Mouse (Mus musculus) splenic B cell, adult 2 months (primary cell): ENCODE measurements around the gene Sh3pxd2a.

ENCODE experiments used
- DNase-seq: peaks from one replicate; pipeline ENCODE4 v3.0.0-alpha.2; 2011; ENCODE audit warnings: low read depth, low spot score
- H3K27me3 ChIP-seq: 2 replicates; pipeline ENCODE4 v1.6.1; 2012; ENCODE audit warnings: mild to moderate bottlenecking, low read length, moderate library complexity, mixed read lengths; ENCODE audit not compliant: control insufficient read depth, poor library complexity, insufficient read depth, severe bottlenecking
- H3K36me3 ChIP-seq: 2 replicates; pipeline ENCODE4 v1.6.1; 2012; ENCODE audit warnings: mild to moderate bottlenecking, low read length, moderate library complexity, mixed read lengths; ENCODE audit not compliant: control insufficient read depth, poor library complexity, insufficient read depth, severe bottlenecking

Gene Sh3pxd2a

DNA sequence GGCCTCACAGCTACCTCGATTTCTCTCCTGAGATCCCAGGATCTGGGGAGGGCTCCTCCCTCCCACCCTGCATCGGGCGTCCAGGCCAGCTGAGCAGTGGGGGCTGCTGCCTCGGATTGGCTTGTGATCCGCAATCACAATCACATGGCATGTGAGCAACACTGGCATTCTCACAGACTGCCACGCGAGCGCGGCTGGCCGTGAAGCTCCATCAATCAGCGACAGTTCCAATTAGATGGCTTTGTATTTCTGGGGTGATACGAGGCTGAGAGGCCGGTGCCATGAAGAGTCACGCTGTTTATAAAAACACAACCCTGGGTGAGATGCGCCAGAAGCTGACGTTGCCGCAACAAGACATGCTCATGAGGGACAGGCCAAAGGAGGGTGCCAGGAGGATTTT, 129.5 kb downstream of the Sh3pxd2a start:
- peaks cover 2% of the 10 kb centered on the region for H3K36me3 ChIP-seq
- no peaks in the 10 kb centered on the region for H3K27me3 ChIP-seq
- DNase-seq = no peak

- DNase-seq = peak; percentile 90
- H3K36me3 ChIP-seq = peaks cover 2% of the 10 kb centered on the region
- no peaks in the 10 kb centered on the region for H3K27me3 ChIP-seq
These were observed 133.4 kb downstream of the Sh3pxd2a start for GRCm38 (mm10) chr19:47330743-47331227.

- H3K36me3 ChIP-seq = no peaks in the 10 kb centered on the region; the same call in 1 of the 2 replicates
- no peak for DNase-seq
- H3K27me3 ChIP-seq = no peaks in the 10 kb centered on the region
These were observed 135.1 kb downstream of the Sh3pxd2a start for GRCm38 (mm10) chr19:47329102-47329501.

DNA sequence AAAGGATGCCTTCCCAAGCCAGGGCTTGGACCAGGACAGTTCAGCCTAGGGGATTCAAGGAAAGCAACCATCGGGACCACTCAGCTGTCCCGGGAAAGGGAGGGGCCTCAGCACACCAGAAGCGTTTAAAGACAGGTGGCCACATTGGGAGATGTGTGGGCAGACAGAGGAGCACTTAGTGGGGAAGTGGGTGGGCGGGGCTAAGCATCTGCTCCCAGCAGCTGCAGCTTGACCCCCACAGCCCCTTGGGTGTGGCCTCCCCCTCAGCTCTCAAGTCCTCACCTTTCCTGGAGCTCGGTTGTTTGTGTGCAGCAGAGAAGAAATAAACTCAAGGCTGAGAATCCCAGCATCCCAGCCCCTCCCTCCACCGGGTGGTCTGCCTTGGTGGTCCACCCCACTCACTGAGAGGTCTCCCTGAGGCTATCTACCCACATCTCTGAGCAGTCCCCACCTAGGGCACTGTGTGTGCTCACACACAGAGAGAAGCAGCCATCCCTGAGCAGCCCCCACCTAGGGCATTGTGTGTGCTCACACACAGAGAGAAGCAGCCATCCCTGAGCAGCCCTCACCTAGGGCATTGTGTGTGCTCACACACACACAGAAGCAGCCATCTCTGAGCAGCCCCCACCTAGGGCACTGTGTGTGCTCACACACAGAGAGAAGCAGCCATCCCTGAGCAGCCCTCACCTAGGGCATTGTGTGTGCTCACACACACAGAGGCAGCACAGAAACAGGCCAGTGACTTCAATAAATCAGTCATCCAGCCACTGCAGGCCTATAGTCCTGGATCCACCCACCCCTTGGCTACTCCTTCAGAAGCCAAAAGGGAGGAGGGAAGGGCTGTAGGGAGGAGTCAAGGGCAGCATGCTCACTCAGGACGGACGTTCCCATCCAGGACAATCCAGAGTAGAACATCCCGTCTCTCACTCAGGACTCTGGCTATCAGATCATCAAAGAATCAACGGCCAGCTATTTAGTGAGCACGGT, 136.0 kb downstream of the Sh3pxd2a start:
- Histone ChIP-seq H3K36me3 (no peaks in the 10 kb centered on the region; the same call in 1 of the 2 replicates), H3K27me3 (no peaks in the 10 kb centered on the region)
- DNase-seq = no peak

DNA sequence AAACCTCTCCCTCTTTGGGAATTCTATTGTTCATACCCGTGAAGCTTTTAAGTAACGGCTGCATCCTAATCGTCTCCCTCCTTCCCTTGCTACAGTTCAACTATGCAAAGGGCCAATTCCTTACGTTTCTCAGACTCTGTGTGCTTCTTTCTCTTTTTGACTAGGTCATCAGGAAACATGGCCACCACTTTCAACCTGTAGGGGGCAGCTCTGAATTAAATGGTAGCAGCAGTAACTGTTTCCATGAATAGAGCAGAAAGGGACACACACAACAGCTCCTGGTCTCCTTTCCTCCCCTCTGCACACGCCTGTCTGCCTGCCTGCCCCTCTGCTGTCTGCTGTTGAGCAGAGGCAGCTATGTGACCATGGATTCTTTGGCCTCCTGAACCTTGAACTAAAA, 138.3 kb downstream of the Sh3pxd2a start:
- DNase-seq = peak; percentile 57
- Histone ChIP-seq H3K27me3 (no peaks in the 10 kb centered on the region), H3K36me3 (no peaks in the 10 kb centered on the region; the same call in 1 of the 2 replicates)

DNA sequence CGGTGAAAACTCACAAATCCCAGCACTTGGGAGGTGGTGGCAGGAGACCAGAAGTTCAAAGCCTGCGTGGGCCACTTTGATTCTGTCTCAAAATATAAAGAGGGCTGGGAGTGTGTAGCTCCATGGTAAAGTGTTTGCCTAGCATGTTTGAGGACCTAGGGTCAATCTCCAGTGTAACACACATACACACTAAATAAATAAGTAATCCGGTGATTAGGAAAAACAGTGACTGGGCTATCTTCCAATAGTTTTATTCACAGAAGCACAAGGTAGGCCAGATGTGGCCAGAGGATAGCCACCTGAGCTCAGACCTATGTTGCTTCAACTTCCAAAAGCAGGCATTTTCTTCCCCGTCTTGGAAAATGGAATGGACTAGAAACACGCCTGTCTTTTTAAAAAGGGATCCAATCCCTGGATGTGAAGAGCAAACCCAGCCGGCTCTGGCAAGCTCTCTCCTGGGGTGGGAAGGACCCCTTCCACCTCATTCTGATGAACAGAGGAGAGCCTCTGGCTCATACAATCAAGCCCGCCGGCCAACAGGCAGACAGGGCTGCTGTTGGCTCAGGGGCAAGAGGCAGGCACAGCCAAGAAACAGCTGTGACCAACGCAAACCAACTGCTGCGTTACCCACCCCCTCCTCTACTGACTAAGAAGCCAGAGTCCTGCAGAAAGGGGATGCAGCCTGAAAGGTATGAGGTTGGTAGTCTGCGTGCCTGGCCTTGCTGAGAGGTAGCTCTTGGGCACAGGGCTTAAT, 140.9 kb downstream of the Sh3pxd2a start:
- Histone ChIP-seq H3K36me3 (peaks cover 2% of the 10 kb centered on the region; the same call in 1 of the 2 replicates), H3K27me3 (no peaks in the 10 kb centered on the region)
- no peak for DNase-seq

DNA sequence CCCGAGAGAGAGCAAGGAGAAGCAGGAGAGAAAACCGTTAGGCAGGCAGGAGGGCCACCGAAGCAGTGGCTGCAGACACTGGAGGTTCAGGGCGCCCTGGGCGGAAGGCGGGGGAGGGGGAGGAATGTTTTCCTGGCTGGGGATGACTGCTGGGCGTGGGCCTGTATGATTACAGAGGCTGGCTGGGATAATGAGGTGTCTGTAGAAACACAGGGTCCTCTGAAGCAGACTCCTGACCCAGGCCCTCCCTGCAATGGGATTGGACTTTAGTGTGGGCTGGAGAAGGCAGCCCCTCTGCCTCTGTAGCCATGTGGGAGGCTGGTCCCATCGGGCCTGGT, 143.9 kb downstream of the Sh3pxd2a start:
- DNase-seq = no peak
- Histone ChIP-seq H3K27me3 (no peaks in the 10 kb centered on the region), H3K36me3 (peaks cover 2% of the 10 kb centered on the region; the same call in 1 of the 2 replicates)

GRCm38 (mm10) chr19:47319521-47320330, 144.5 kb downstream of the Sh3pxd2a start:
- Histone ChIP-seq H3K27me3 (no peaks in the 10 kb centered on the region), H3K36me3 (peaks cover 2% of the 10 kb centered on the region; the same call in 1 of the 2 replicates)
- DNase-seq = no peak

- DNase-seq = no peak
- no peaks in the 10 kb centered on the region for H3K27me3 ChIP-seq
- H3K36me3 ChIP-seq = peaks cover 2% of the 10 kb centered on the region; the same call in 1 of the 2 replicates
These were observed 145.1 kb downstream of the Sh3pxd2a start for GRCm38 (mm10) chr19:47319061-47319460.

GRCm38 (mm10) chr19:47317063-47317938, 146.9 kb downstream of the Sh3pxd2a start:
- Histone ChIP-seq H3K36me3 (peaks cover 2% of the 10 kb centered on the region; the same call in 1 of the 2 replicates), H3K27me3 (no peaks in the 10 kb centered on the region)
- DNase-seq = no peak

DNA sequence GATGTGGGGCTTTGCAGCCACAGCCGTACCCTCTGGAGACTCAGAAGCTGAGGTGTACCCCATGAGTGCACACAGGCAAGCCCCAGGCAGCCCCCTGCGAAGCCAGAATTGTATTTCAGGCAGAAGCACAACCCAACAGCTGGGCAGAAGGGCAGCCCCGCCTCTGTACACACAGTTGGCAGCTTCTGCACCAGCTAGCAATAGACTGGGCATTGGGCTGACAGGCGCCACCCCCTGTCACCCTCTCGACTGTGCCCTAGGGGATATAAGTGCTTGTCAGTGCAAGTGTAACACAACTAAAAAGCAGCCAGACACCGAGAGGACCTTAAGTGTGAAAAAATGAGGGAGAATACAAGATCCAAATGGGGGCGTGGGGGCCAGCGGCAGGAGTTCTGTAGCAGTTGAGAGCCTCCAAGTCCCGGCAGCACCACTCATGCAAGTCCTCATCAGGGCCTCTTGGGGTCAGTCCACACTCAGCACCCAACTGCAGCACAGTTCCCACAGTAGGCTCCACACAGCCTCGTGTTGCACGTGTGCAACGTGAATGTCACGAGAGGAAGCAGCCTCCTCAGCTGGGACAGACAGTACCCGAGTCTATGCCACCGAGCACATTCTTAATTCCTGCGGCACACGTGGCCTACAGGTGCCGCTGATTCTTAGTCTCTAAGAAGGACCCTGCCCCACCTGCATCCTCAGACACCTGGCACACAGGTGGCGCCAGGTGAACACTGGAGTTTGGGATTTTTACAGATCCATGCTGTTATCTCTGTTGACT, 147.7 kb downstream of the Sh3pxd2a start:
- H3K36me3 ChIP-seq = peaks cover 2% of the 10 kb centered on the region; the same call in 1 of the 2 replicates
- DNase-seq = no peak
- no peaks in the 10 kb centered on the region for H3K27me3 ChIP-seq

- Histone ChIP-seq H3K27me3 (no peaks in the 10 kb centered on the region), H3K36me3 (peaks cover 2% of the 10 kb centered on the region; the same call in 1 of the 2 replicates)
- no peak for DNase-seq
These were observed 148.3 kb downstream of the Sh3pxd2a start for GRCm38 (mm10) chr19:47315917-47316265.
